Mouse (Mus musculus) stomach, postnatal 0 days (tissue): ENCODE results near the gene Cavin3.

ENCODE experiments used
- CTCF ChIP-seq: IDR thresholded peaks from 2 replicates; pipeline ENCODE4 v1.5.1; 2016; ENCODE audit warnings: antibody characterized with exemption, low read depth, mild to moderate bottlenecking, moderate library complexity
- EP300 ChIP-seq: optimal IDR thresholded peaks from 2 replicates; pipeline ENCODE3; 2016; ENCODE audit warnings: antibody characterized with exemption

DNA sequence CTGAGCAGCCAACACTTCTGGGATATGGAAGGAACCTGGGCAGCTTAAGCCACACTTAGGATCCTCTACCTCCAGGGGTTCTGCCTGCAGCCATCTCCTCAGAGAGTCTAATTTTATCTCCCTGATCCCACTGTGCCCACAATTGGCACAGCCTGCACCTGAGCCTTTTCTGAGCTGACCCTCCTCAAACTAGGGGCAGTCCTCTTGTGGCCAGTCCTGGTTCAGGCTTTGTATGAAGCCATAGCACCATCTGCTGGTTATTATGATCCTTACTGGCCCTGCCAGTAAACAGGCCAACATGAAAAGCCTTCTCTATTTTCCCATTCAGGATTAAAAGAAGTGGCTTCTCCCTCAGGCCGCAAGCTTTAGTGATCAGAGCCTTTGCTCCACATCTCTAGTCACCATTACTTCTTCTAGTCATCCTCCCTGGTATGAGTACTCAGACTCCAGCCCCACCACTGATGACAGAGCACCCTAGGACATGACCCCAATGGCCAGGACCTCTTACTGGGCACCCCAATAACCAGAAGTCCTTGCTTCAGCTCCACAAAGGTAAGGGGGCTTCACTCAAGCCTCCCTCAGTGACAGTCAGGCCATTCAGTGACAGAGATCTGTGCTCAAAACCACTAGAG, 45.3 kb upstream of the Cavin3 start:
- TF ChIP-seq CTCF (peak; percentile 86), EP300 (no peak)
